Mouse (Mus musculus) hematopoietic stem cell, adult 5-6 weeks (primary cell): ENCODE measurements at regions not wholly inside any gene's neighbourhood (a gene's known extent, or its start where the extent isn't known, plus 50 kb on each side); places are given as distances from the start of the nearest gene placed in this dataset.
A peak's percentile ranks its signal among the peaks of the same experiment; 100 is the strongest.
"Not testable (repeated sequence)": the region's sequence is repeated elsewhere in the genome, so short reads cannot be mapped to it uniquely, and the experiment has no call there.

Experiments
- ATAC-seq, 2 experiments: fragments of 125-278 bp in 1 of 2; replicated peaks in 1 of 2; 2 replicates each; pipeline ENCODE4 v1.8.0; 2016 to 2017; ENCODE audit warnings: inconsistent platforms in 2 of 2, mild to moderate bottlenecking in 2 of 2, moderate number of reproducible peaks in 2 of 2, low read depth in 1 of 2, moderate TSS enrichment in 1 of 2; ENCODE audit not compliant: low FRiP score in 2 of 2, poor library complexity in 2 of 2, severe bottlenecking in 2 of 2, insufficient read depth in 1 of 2, low TSS enrichment in 1 of 2

- ATAC-seq, result not testable (repeated sequence)
Observed at GRCm38 (mm10) chrX:103129347-103129746, 57.1 kb downstream of the Nap1l2 start.

- ATAC-seq, result no peak
Observed at GRCm38 (mm10) chrX:103109181-103109580, 77.3 kb downstream of the Nap1l2 start.

- not testable (repeated sequence) for ATAC-seq
Observed at GRCm38 (mm10) chrX:103067730-103068621, 118.5 kb downstream of the Nap1l2 start.

DNA sequence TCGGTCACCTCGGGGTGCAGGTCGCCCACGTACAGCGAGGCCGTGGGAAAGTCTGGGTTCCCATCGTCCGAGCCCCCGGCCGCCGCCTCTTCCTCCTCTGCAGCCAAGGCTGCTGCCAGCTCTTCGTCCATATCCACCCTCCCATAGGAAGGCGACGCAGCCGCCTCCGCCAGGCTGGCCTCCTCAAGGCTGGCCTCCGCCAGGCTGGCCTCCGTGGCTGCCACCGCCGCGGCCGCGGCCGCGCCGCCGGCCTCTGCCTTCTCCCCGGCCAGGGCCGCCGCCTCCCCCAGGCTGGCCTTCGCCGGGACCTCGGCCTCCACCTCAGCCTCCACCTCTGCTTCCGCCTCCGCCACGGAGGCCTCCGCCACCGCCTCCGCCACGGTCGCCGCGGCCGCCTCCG is 119.3 kb downstream of the Nap1l2 start:
- not testable (repeated sequence) for ATAC-seq

DNA sequence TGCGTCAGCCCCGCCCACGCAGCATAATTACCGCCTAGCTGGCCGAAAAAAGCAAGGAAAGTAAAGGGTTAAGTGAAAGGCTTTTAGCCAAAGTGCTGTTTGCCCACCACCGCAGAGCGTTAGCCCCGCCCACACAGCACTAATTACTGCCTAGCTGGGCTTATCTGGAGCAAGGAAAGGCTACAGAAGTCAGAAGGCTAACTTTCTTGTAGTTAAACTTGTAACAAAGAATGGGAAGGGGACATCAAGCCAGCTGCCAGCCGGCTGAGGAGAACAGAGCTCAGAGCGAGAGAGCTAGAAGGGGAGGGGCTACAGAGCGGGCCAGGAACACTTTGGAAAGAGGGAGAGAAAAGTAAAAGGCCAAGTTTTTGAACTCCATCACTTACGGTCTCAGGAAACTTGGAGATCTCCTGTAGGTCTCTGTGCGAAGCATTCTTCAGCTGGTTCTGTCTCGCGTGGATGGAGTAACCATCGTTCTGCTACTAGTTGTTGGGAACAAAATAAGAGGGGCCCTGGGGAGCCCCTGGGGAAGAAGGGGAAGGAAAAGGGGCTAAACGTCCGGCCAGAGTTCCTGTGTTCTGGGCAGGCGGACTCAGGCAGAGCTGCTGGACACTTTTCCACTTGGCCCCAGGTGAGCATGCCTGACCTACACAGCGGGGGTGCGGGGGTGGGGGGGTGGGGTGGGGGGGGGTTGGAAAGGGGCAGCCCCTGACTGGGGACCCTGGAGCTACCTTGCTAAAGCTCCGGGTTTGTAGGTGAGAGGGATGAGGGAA is 98.3 kb downstream of the 1700018G05Rik start:
- ATAC-seq, result peak; percentile 76 to 84

DNA sequence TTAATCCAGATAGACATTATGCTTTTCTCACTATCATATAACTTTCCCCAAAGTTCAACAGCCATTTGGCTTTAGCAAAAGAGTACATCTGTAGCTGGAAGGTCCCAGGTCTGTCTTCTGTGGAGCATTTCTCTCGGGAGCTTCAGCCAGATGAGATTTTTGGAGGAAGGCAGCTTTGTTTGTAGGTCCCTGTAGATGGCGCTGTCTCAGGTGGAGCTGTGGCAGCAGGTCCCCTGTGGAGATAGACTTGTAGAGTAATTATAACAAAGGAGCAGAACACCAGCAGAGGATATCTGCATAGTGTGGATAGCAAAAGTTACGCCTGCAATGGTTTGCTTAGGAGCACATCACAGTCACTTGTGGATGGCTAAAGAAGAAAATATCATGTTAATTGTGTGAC is 97.3 kb downstream of the 1700018G05Rik start:
- ATAC-seq, result not testable (repeated sequence)

DNA sequence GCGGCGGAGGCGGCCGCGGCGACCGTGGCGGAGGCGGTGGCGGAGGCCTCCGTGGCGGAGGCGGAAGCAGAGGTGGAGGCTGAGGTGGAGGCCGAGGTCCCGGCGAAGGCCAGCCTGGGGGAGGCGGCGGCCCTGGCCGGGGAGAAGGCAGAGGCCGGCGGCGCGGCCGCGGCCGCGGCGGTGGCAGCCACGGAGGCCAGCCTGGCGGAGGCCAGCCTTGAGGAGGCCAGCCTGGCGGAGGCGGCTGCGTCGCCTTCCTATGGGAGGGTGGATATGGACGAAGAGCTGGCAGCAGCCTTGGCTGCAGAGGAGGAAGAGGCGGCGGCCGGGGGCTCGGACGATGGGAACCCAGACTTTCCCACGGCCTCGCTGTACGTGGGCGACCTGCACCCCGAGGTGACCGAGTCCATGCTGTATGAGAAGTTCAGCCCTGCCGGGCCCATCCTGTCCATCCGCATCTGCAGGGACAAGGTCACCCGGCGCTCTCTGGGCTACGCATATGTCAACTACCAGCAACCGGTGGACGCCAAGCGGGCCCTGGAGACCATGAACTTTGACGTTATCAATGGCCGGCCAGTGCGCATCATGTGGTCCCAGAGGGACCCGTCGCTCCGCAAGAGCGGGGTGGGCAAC is 85.4 kb downstream of the 1700018G05Rik start:
- ATAC-seq, result not testable (repeated sequence)

DNA sequence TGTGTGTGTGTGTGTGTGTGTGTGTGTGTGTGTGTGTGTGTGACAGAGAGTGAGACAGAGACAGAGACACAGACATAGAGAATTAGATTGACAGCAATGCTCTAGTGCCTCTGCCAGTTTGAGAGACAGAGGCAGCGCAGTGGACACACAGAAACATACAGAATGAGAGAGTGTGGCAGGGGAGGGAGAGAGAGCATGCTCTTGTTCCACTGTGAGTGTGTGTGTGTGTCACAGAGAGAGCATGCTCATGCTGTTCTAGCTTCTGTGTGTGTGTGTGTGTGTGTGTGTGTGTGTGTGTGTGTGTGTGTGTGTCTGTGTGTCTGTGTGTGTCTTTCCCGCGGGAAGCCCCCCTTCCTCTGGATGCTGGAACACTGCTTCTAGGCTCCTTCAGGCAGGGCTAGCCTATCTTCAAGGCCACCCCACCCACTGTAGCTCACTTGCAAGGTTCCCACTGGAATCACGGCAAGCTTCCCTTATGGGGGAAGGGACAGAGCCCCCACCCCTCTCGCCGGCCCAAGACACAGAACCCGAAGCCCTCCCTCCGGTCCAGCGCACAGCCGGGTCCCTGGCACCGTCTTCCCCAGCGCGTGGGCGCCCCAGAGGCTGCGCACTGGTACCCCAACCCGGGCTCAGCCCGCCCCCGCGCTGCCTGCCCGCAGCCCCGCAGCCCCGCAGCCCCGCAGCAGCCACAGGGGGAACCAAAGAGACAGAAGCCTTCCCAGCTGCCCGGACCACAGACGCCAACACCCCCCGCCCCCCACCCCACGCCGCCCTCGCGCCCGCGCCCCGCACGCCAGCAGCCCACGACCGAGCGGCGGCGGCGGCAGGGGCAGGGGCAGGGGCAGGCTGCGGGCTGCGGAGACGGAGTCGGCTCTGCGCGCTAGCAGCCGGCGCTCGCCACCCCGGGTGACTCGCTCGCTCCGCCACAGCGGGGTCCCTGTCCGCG is 84.4 kb downstream of the 1700018G05Rik start:
- not testable (repeated sequence) for ATAC-seq

DNA sequence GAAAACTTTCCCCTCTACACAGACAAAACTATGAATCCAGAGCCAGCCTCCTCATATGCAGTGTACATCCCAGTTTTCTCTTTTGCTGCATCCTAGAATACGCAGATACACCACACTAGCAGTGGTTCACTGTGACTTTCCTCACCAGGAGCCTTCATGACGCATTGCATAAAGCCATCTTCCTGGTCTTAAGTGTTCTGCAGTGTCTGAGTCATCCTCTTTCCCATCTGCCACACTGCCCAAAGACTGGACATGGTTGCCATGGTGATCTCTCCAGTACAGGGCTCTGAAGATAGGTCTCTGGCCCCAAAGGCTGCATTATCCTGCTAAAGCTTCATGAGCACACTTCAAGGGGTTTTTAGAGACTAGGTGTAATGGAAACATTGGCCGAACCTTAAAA is 65.8 kb downstream of the 1700018G05Rik start:
- ATAC-seq, result not testable (repeated sequence)
